Mouse (Mus musculus) thymus, adult 2 months (tissue): ENCODE measurements around the gene Rps2. TPM values are rescaled to one million over a fixed set of nuclear protein-coding genes. Genes with fewer than 3 reads are reported as not detected.

ENCODE experiments used
- DNase-seq: peaks from one replicate; pipeline ENCODE4 v3.0.0; 2021
- H3K27ac ChIP-seq: fragments of 200-500 bp; 2 replicates; pipeline ENCODE4 v1.5.1; 2012; ENCODE audit warnings: low read length, control low read depth; ENCODE audit not compliant: control insufficient read depth, insufficient read depth
- H3K27me3 ChIP-seq: fragments of 200-500 bp; 2 replicates; pipeline ENCODE4 v1.6.1; 2012; ENCODE audit warnings: mild to moderate bottlenecking, low read length, moderate library complexity, mixed read lengths; ENCODE audit not compliant: control insufficient read depth, insufficient read depth
- H3K36me3 ChIP-seq: fragments of 200-500 bp; 2 replicates; pipeline ENCODE4 v1.6.1; 2012; ENCODE audit warnings: mild to moderate bottlenecking, low read length, moderate library complexity; ENCODE audit not compliant: control insufficient read depth, insufficient read depth
- H3K4me1 ChIP-seq: fragments of 200-500 bp; replicated peaks from 2 replicates; pipeline ENCODE4 v1.6.1; 2012; ENCODE audit warnings: low read length; ENCODE audit not compliant: control insufficient read depth, insufficient read depth
- H3K4me3 ChIP-seq: fragments of 200-500 bp; 2 replicates; pipeline ENCODE4 v1.5.1; 2012; ENCODE audit warnings: mild to moderate bottlenecking, low read length, control low read depth, moderate library complexity; ENCODE audit not compliant: control insufficient read depth, insufficient read depth
- CTCF ChIP-seq: fragments of 200-500 bp; IDR thresholded peaks from 2 replicates; pipeline ENCODE4 v1.5.1; 2012; ENCODE audit warnings: mild to moderate bottlenecking, control low read depth, low read length, moderate library complexity, borderline replicate concordance; ENCODE audit not compliant: control insufficient read depth, poor library complexity, insufficient read depth; ENCODE audit errors: extremely low read depth
- POLR2A ChIP-seq: fragments of 200-500 bp; IDR thresholded peaks from 2 replicates; pipeline ENCODE4 v1.6.1; 2012; ENCODE audit warnings: mild to moderate bottlenecking, low read length, control low read depth, moderate library complexity; ENCODE audit not compliant: control insufficient read depth, poor library complexity, insufficient read depth; ENCODE audit errors: extremely low read depth
- WGBS: fragments of 180-500 bp; shearing (Covaris S2); methylation state at CpG from one replicate; pipeline ENCODE4 v1.1.7; 2018; 5-methylcytosine and 5-hydroxymethylcytosine counted together
- polyA plus RNA-seq: library from polyadenylated mRNA; depleted of rRNA; stranded (reverse); fragments of >200 nt; gene quantifications from 2 replicates; pipeline ENCODE4 v1.2.3, GENCODE M21; 2012

Gene Rps2
- polyA plus RNA-seq, 1 experiment, result 3,484 TPM

GRCm38 (mm10) chr17:24689251-24690081 lies 28.4 kb upstream of the Rps2 start, which contains the start of gene Syngr3:
Gene Syngr3, minus strand, starts transcription at chr17:24689955.
- 4% methylated on average over 55 of the region's 55 CpGs for WGBS
- Histone ChIP-seq H3K36me3 (no peaks in the 10 kb centered on the region), H3K4me1 (peaks cover 22% of the 10 kb centered on the region), H3K4me3 (no peak within 1 kb of the TSS), H3K27ac (no peak within 1 kb of the TSS), H3K27me3 (peaks cover 15% of the 10 kb centered on the region)
- TF ChIP-seq CTCF (no peak), POLR2A (no peak)
- no peak for DNase-seq

- no peak for DNase-seq
- 81% methylated on average over 5 of the region's 5 CpGs for WGBS
- no peaks in the 10 kb centered on the region for H3K36me3 ChIP-seq
- no peak overlapping the region for H3K27ac ChIP-seq
- no peak overlapping the region for H3K4me3 ChIP-seq
- H3K4me1 ChIP-seq, result peaks cover 17% of the 10 kb centered on the region
- TF ChIP-seq CTCF, result no peak
- TF ChIP-seq POLR2A, result no peak
- H3K27me3 ChIP-seq, result peaks cover 15% of the 10 kb centered on the region
Observed at GRCm38 (mm10) chr17:24692385-24692784, 25.5 kb upstream of the Rps2 start.

GRCm38 (mm10) chr17:24695326-24696010 lies 22.4 kb upstream of the Rps2 start:
- Histone ChIP-seq H3K4me3 (peak overlapping the region; percentile 71), H3K27me3 (0 out of 2 replicates have a peak, but pooled peaks cover 2% of the 10 kb centered on the region), H3K36me3 (no peaks in the 10 kb centered on the region), H3K27ac (no peak overlapping the region), H3K4me1 (peaks cover 17% of the 10 kb centered on the region)
- TF ChIP-seq POLR2A (no peak), CTCF (no peak)
- WGBS, result 21% methylated on average over 51 of the region's 51 CpGs
- DNase-seq, result no peak

- no peaks in the 10 kb centered on the region for H3K36me3 ChIP-seq
- H3K4me1 ChIP-seq, result peaks cover 17% of the 10 kb centered on the region
- peak within 1 kb of the TSS; percentile 71 for H3K4me3 ChIP-seq
- H3K27ac ChIP-seq, result no peak within 1 kb of the TSS
- no peaks in the 10 kb centered on the region for H3K27me3 ChIP-seq
- TF ChIP-seq POLR2A (peak; percentile 63; the same call in 1 of the 2 replicates), CTCF (peak; percentile 24; the same call in 1 of the 2 replicates)
- DNase-seq, result peak; percentile 87
- WGBS, result under 1% methylated on average over 75 of the region's 76 CpGs
Observed at GRCm38 (mm10) chr17:24696011-24696697, 21.8 kb upstream of the Rps2 start, which contains the start of the genes Gfer and Noxo1. Gene Gfer, minus strand, starts transcription at chr17:24696156. Gene Noxo1, plus strand, starts transcription at chr17:24696234.

GRCm38 (mm10) chr17:24697985-24698384 lies 19.9 kb upstream of the Rps2 start:
- peaks cover 17% of the 10 kb centered on the region for H3K4me1 ChIP-seq
- H3K27me3 ChIP-seq, result no peaks in the 10 kb centered on the region
- WGBS, result 36% methylated on average over 5 of the region's 5 CpGs
- H3K4me3 ChIP-seq, result no peak overlapping the region
- TF ChIP-seq CTCF, result no peak
- no peak for TF ChIP-seq POLR2A
- peak overlapping the region; percentile 40 for H3K27ac ChIP-seq
- DNase-seq, result no peak
- 0 out of 2 replicates have a peak, but pooled peaks cover 8% of the 10 kb centered on the region for H3K36me3 ChIP-seq

GRCm38 (mm10) chr17:24698715-24699114 lies 19.2 kb upstream of the Rps2 start:
- 95% methylated on average over 9 of the region's 9 CpGs for WGBS
- H3K4me1 ChIP-seq, result peaks cover 17% of the 10 kb centered on the region
- peaks cover 8% of the 10 kb centered on the region; the same call in 1 of the 2 replicates for H3K36me3 ChIP-seq
- H3K27ac ChIP-seq, result no peak overlapping the region
- TF ChIP-seq POLR2A (no peak), CTCF (no peak)
- no peaks in the 10 kb centered on the region for H3K27me3 ChIP-seq
- no peak for DNase-seq
- H3K4me3 ChIP-seq, result no peak overlapping the region
